Mouse (Mus musculus): ENCODE data around the gene Iqcf6. TPM values are rescaled to one million over a fixed set of nuclear protein-coding genes. Genes with fewer than 3 reads are reported as not detected.

Gene Iqcf6
- polyA plus RNA-seq, 1 experiment from 2014 or later = not detected

- no peaks in the 10 kb centered on the region for H3K27me3 ChIP-seq (ENCODE audit: control insufficient read depth, insufficient read depth, low read length)
- no peak for TF ChIP-seq CTCF (IDR thresholded peaks at IDR 0.05; ENCODE audit: low read depth)
- TF ChIP-seq EP300 (optimal IDR thresholded peaks at IDR 0.05) = no peak
- H3K4me1 ChIP-seq (replicated peaks; ENCODE audit: control insufficient read depth, insufficient read depth) = no peaks in the 10 kb centered on the region
- peaks cover 20% of the 10 kb centered on the region for H3K36me3 ChIP-seq (ENCODE audit: control insufficient read depth, insufficient read depth, low read length)
- H3K9me3 ChIP-seq (ENCODE audit: control insufficient read depth, low read length) = no peaks in the 10 kb centered on the region
- WGBS = 78% methylated on average over 2 of the region's 2 CpGs
- ATAC-seq (ENCODE audit: low FRiP score, low TSS enrichment) (no peak), DNase-seq (ENCODE audit: low spot score) (no peak)
- no peak overlapping the region for H3K4me3 ChIP-seq (ENCODE audit: low read depth, low read length)
- no peak overlapping the region for H3K27ac ChIP-seq (replicated peaks)
- H3K4me2 ChIP-seq (replicated peaks; ENCODE audit: low read depth) = no peak overlapping the region
- H3K9ac ChIP-seq (ENCODE audit: low read length) = no peak overlapping the region
Observed at GRCm38 (mm10) chr9:106673860-106674259, 47.5 kb downstream of the Iqcf6 start.

- H3K9ac ChIP-seq (ENCODE audit: low read length) = no peak overlapping the region
- peak; percentile 70; the same call in 1 of the 2 replicates for ATAC-seq (ENCODE audit: low FRiP score, low TSS enrichment)
- DNase-seq (ENCODE audit: low spot score) = peak; percentile 84
- no peak overlapping the region for H3K27ac ChIP-seq (replicated peaks)
- no peak overlapping the region for H3K4me2 ChIP-seq (replicated peaks; ENCODE audit: low read depth)
- 3% methylated on average over 1 of the region's 1 CpGs for WGBS
- no peaks in the 10 kb centered on the region for H3K27me3 ChIP-seq (ENCODE audit: control insufficient read depth, insufficient read depth, low read length)
- H3K4me1 ChIP-seq (replicated peaks; ENCODE audit: control insufficient read depth, insufficient read depth) = no peaks in the 10 kb centered on the region
- no peak overlapping the region for H3K4me3 ChIP-seq (ENCODE audit: low read depth, low read length)
- TF ChIP-seq CTCF (IDR thresholded peaks at IDR 0.05; ENCODE audit: low read depth) (peak; percentile 99), EP300 (optimal IDR thresholded peaks at IDR 0.05) (no peak)
- H3K9me3 ChIP-seq (ENCODE audit: control insufficient read depth, low read length) = no peaks in the 10 kb centered on the region
- peaks cover 27% of the 10 kb centered on the region for H3K36me3 ChIP-seq (ENCODE audit: control insufficient read depth, insufficient read depth, low read length)
Observed at GRCm38 (mm10) chr9:106675480-106675879, 49.1 kb downstream of the Iqcf6 start.

- peak; percentile 43 for DNase-seq (ENCODE audit: low spot score)
- Histone ChIP-seq H3K27me3 (ENCODE audit: control insufficient read depth, insufficient read depth, low read length) (no peaks in the 10 kb centered on the region), H3K36me3 (ENCODE audit: control insufficient read depth, insufficient read depth, low read length) (peaks cover 25% of the 10 kb centered on the region), H3K4me2 (replicated peaks; ENCODE audit: low read depth) (no peak overlapping the region), H3K27ac (replicated peaks) (no peak overlapping the region), H3K4me3 (ENCODE audit: low read depth, low read length) (no peak overlapping the region), H3K9ac (ENCODE audit: low read length) (no peak overlapping the region), H3K9me3 (ENCODE audit: control insufficient read depth, low read length) (no peaks in the 10 kb centered on the region), H3K4me1 (replicated peaks; ENCODE audit: control insufficient read depth, insufficient read depth) (no peaks in the 10 kb centered on the region)
- ATAC-seq (ENCODE audit: low FRiP score, low TSS enrichment) = peak; percentile 67
- TF ChIP-seq EP300 (optimal IDR thresholded peaks at IDR 0.05) = no peak
- WGBS = 61% methylated on average over 9 of the region's 9 CpGs
Observed at GRCm38 (mm10) chr9:106675965-106676364, 49.6 kb downstream of the Iqcf6 start.

- ATAC-seq (ENCODE audit: low FRiP score, low TSS enrichment) = no peak
- H3K4me1 ChIP-seq (replicated peaks; ENCODE audit: control insufficient read depth, insufficient read depth) = no peaks in the 10 kb centered on the region
- WGBS = 59% methylated on average over 4 of the region's 4 CpGs
- no peak for TF ChIP-seq CTCF (IDR thresholded peaks at IDR 0.05; ENCODE audit: low read depth)
- TF ChIP-seq EP300 (optimal IDR thresholded peaks at IDR 0.05) = no peak
- peaks cover 20% of the 10 kb centered on the region for H3K36me3 ChIP-seq (ENCODE audit: control insufficient read depth, insufficient read depth, low read length)
- no peak overlapping the region for H3K9ac ChIP-seq (ENCODE audit: low read length)
- H3K27me3 ChIP-seq (ENCODE audit: control insufficient read depth, insufficient read depth, low read length) = no peaks in the 10 kb centered on the region
- H3K9me3 ChIP-seq (ENCODE audit: control insufficient read depth, low read length) = no peaks in the 10 kb centered on the region
- H3K4me3 ChIP-seq (ENCODE audit: low read depth, low read length) = no peak overlapping the region
- DNase-seq (ENCODE audit: low spot score) = no peak
- H3K27ac ChIP-seq (replicated peaks) = no peak overlapping the region
- no peak overlapping the region for H3K4me2 ChIP-seq (replicated peaks; ENCODE audit: low read depth)
Observed at GRCm38 (mm10) chr9:106676571-106676970, 50.2 kb downstream of the Iqcf6 start.

Other genes with a start within 250 kb of the Iqcf6 start
- 810 and 847 TPM in 2 replicates for gene Rpl29, start 197.1 kb upstream of the Iqcf6 start, polyA plus RNA-seq (2015; fragmentation: Nextera tagmentation; extraction: Ambion mirVana)
- gene Acy1, start 188.3 kb upstream of the Iqcf6 start, polyA plus RNA-seq (2015; fragmentation: Nextera tagmentation; extraction: Ambion mirVana) = 20.7 and 23.9 TPM in 2 replicates
- gene Abhd14b, start 179.1 kb upstream of the Iqcf6 start, polyA plus RNA-seq (2015; fragmentation: Nextera tagmentation; extraction: Ambion mirVana) = 39.0 and 46.0 TPM in 2 replicates
- gene Abhd14a, start 178.9 kb upstream of the Iqcf6 start, polyA plus RNA-seq (2015; fragmentation: Nextera tagmentation; extraction: Ambion mirVana) = 23.1 and 23.2 TPM in 2 replicates
- 16.8 and 20.3 TPM in 2 replicates for gene Pcbp4, start 173.3 kb upstream of the Iqcf6 start, polyA plus RNA-seq (2015; fragmentation: Nextera tagmentation; extraction: Ambion mirVana)
- gene Gpr62, start 160.6 kb upstream of the Iqcf6 start, polyA plus RNA-seq (2015; fragmentation: Nextera tagmentation; extraction: Ambion mirVana) = 0.15 and 0.23 TPM in 2 replicates
- gene Rrp9, start 150.6 kb upstream of the Iqcf6 start, polyA plus RNA-seq (2015; fragmentation: Nextera tagmentation; extraction: Ambion mirVana) = 22.4 and 23.3 TPM in 2 replicates
- 5.8 TPM in 2 replicates for gene Parp3, start 149.6 kb upstream of the Iqcf6 start, polyA plus RNA-seq (2015; fragmentation: Nextera tagmentation; extraction: Ambion mirVana)
- gene Iqcf1, start 126.6 kb upstream of the Iqcf6 start, polyA plus RNA-seq (2015; fragmentation: Nextera tagmentation; extraction: Ambion mirVana) = not detected in 2 replicates
- gene Iqcf5, start 112.0 kb upstream of the Iqcf6 start, polyA plus RNA-seq (2015; fragmentation: Nextera tagmentation; extraction: Ambion mirVana) = not detected in 2 replicates
- not detected in 2 replicates for gene Iqcf3, start 65.0 kb upstream of the Iqcf6 start, polyA plus RNA-seq (2015; fragmentation: Nextera tagmentation; extraction: Ambion mirVana)
- gene Iqcf4, start 55.6 kb upstream of the Iqcf6 start, polyA plus RNA-seq (2015; fragmentation: Nextera tagmentation; extraction: Ambion mirVana) = not detected in 2 replicates
- 0.11 TPM in 1 of 2 replicates, not detected in the other for gene Grm2, start 29.5 kb downstream of the Iqcf6 start, polyA plus RNA-seq (2015; fragmentation: Nextera tagmentation; extraction: Ambion mirVana)
- 79.7 and 87.8 TPM in 2 replicates for gene Tex264, start 59.3 kb downstream of the Iqcf6 start, polyA plus RNA-seq (2015; fragmentation: Nextera tagmentation; extraction: Ambion mirVana)
- 1.6 and 1.9 TPM in 2 replicates for gene Rad54l2, start 162.6 kb downstream of the Iqcf6 start, polyA plus RNA-seq (2015; fragmentation: Nextera tagmentation; extraction: Ambion mirVana)
- 4.3 and 4.5 TPM in 2 replicates for gene Dcaf1, start 195.3 kb downstream of the Iqcf6 start, polyA plus RNA-seq (2015; fragmentation: Nextera tagmentation; extraction: Ambion mirVana)

All from stomach, postnatal 0 days (tissue).